Mouse (Mus musculus) lung, postnatal 25 days (tissue): ENCODE data around the gene Olfr251.
"Not testable (repeated sequence)": the region's sequence is repeated elsewhere in the genome, so short reads cannot be mapped to it uniquely, and the experiment has no call there.

Experiments
- DNase-seq: peaks from one replicate; pipeline ENCODE4 v3.0.0; 2022; ENCODE audit warnings: low spot score

The Olfr251 gene

DNA sequence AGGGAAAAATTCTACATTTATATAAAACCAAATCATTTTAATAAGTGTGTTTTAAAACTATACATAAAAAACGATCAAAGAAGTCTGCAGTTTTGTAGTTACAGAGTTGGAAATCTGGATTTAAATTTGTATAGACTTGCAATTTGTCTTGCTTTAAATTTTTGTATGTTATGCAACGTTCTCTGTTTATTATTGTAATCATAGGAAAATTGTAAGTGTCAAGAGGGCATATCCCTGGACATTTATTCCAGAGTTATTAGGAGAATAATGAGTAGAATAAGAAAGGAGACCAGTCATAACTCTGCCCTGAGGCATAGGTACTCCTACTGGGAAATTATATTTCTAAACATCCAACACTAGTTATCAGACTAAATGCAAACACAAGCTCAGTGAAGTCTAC lies at the start of gene Olfr251:
TSS of gene Olfr251 (plus strand) at position 301 of the 400 bp plus-strand sequence.
- DNase-seq: no peak

GRCm38 (mm10) chr9:38328760-38329159 lies 48.1 kb upstream of the Olfr251 start, which contains the start of gene Olfr25:
Gene Olfr25 (plus strand): TSS chr9:38329060.
- DNase-seq: no peak

- DNase-seq: no peak
These were observed 28.8 kb upstream of the Olfr251 start, which contains the start of gene Olfr898 for GRCm38 (mm10) chr9:38348111-38348510. Gene Olfr898 (plus strand): TSS chr9:38348411.

GRCm38 (mm10) chr9:38366596-38366995 lies 10.3 kb upstream of the Olfr251 start, which contains the start of gene Olfr250:
Gene Olfr250 (plus strand): TSS chr9:38366896.
- DNase-seq: no peak

GRCm38 (mm10) chr9:38401398-38401797 lies 24.5 kb downstream of the Olfr251 start, which contains the start of gene Olfr147:
Gene Olfr147 (plus strand): TSS chr9:38401698.
- DNase-seq: no peak

GRCm38 (mm10) chr9:38407502-38407901 lies 30.6 kb downstream of the Olfr251 start:
- not testable (repeated sequence) for DNase-seq

- not testable (repeated sequence) for DNase-seq
These were observed 36.6 kb downstream of the Olfr251 start for GRCm38 (mm10) chr9:38413502-38413901.

GRCm38 (mm10) chr9:38423801-38424200 lies 46.9 kb downstream of the Olfr251 start:
- no peak for DNase-seq

DNA sequence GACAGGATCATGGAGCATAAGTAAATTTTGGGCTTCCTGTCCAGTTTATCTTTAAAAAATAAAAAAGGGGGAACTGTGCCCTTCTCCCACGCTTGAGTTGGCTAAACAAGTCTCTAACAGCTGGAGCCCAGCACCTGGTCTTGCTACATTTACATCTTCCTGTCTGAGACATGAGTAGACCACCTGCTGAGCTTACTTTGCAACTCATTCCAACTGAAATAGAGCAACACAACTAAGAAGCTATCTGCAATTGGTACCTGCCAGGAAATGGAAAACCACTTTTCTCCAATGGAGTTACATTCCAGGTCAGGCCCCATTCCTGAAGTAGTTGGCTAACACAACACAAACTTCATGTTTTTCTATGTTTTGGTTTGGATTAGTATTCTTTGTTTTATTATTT lies 50.1 kb downstream of the Olfr251 start:
- no peak for DNase-seq

DNA sequence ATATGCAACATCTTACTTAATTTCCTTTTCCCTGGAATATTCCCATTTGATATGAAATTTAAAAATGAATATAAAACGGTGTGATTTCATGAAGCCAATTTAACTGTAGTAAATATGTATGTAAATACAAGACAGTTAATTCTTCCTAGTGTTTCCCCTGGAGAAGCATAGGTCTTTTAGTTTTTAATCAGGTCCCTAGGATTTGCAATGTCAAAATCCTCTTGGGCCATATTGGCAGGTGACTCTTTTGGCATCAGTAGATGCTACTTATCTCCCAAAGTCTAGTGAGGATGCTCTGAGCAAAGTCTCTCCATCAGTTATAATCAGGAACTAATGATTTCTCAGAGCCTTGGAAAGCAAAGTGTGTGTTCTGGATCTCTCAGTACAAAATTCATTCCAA lies 52.3 kb downstream of the Olfr251 start, which contains the start of gene Olfr901:
TSS of gene Olfr901 (plus strand) at position 301 of the 400 bp plus-strand sequence.
- no peak for DNase-seq
